Mouse (Mus musculus): ENCODE measurements around the gene Saal1. TPM values are rescaled to one million over a fixed set of nuclear protein-coding genes. Genes with fewer than 3 reads are reported as not detected.
"Not testable (repeated sequence)": the region's sequence is repeated elsewhere in the genome, so short reads cannot be mapped to it uniquely, and the experiment has no call there.

Gene Saal1
- total RNA-seq, 1 experiment = 15.6 TPM

- TF ChIP-seq ZC3H11A (IDR thresholded peaks at IDR 0.05; ENCODE audit: borderline replicate concordance, low read depth, low read length) = no peak
- no peak for TF ChIP-seq HCFC1 (IDR thresholded peaks at IDR 0.05; ENCODE audit: borderline replicate concordance, insufficient read depth, low read length)
- no peak for TF ChIP-seq CHD2 (IDR thresholded peaks at IDR 0.05; ENCODE audit: low read depth, low read length)
- TF ChIP-seq ZNF384 (IDR thresholded peaks at IDR 0.05; ENCODE audit: low read depth, low read length) = no peak
- TF ChIP-seq MAFK (IDR thresholded peaks at IDR 0.05; ENCODE audit: insufficient read depth, low read depth, low read length) = no peak
Measured at GRCm38 (mm10) chr7:46700521-46701025, 9.9 kb downstream of the Saal1 start.

GRCm38 (mm10) chr7:46696754-46697153 is 13.7 kb downstream of the Saal1 start:
- H3K4me1 ChIP-seq (ENCODE audit: control insufficient read depth in 2 of 2, insufficient read depth in 2 of 2, low read length in 2 of 2, poor library complexity in 1 of 2) = peaks cover 0 to 4% of the 10 kb centered on the region in 2 experiments; a peak in 1 of 4 replicates
- in situ Hi-C loops (cut with MboI; ENCODE audit: low sequenced_read_pairs in 2 of 2, unreplicated experiment in 2 of 2) = no loop called here

More at GRCm38 (mm10) chr7:46700521-46701025, 9.9 kb downstream of the Saal1 start:
- H3K27ac ChIP-seq (ENCODE audit: insufficient read depth, low read depth, low read length, poor library complexity, severe bottlenecking) = no peak overlapping the region
- no peak overlapping the region for H3K4me3 ChIP-seq (ENCODE audit: insufficient read depth in 1 of 2, low read depth in 1 of 2, low read length in 2 of 2, poor library complexity in 1 of 2, severe bottlenecking in 1 of 2)
- no peaks in the 10 kb centered on the region for H3K9me3 ChIP-seq (ENCODE audit: control insufficient read depth, insufficient read depth, low read depth, low read length)
- peaks cover 44% of the 10 kb centered on the region for H3K36me3 ChIP-seq (ENCODE audit: control insufficient read depth, insufficient read depth, low read length, poor library complexity, severe bottlenecking)
- no peak overlapping the region for H3K9ac ChIP-seq (ENCODE audit: insufficient read depth, low read depth, low read length, poor library complexity, severe bottlenecking)
- DNase-seq (ENCODE audit: low read depth, low spot score) = no peak
- H3K4me1 ChIP-seq (ENCODE audit: control insufficient read depth in 2 of 2, insufficient read depth in 2 of 2, low read length in 2 of 2, poor library complexity in 1 of 2) = peaks cover 0 to 4% of the 10 kb centered on the region in 2 experiments; a peak in 1 of 4 replicates
- in situ Hi-C loops (cut with MboI; ENCODE audit: low sequenced_read_pairs in 2 of 2, unreplicated experiment in 2 of 2) = no loop called here

GRCm38 (mm10) chr7:46686827-46687226 is 23.7 kb downstream of the Saal1 start:
- Histone ChIP-seq H3K4me1 (ENCODE audit: control insufficient read depth in 2 of 2, insufficient read depth in 2 of 2, low read length in 2 of 2, poor library complexity in 1 of 2) (peaks cover 0 to 4% of the 10 kb centered on the region in 2 experiments; a peak in 2 of 4 replicates), H3K27ac (ENCODE audit: insufficient read depth, low read depth, low read length, poor library complexity, severe bottlenecking) (no peak overlapping the region), H3K9me3 (ENCODE audit: control insufficient read depth, insufficient read depth, low read depth, low read length) (no peaks in the 10 kb centered on the region), H3K4me3 (ENCODE audit: insufficient read depth in 1 of 2, low read depth in 1 of 2, low read length in 2 of 2, poor library complexity in 1 of 2, severe bottlenecking in 1 of 2) (no peak overlapping the region), H3K36me3 (ENCODE audit: control insufficient read depth, insufficient read depth, low read length, poor library complexity, severe bottlenecking) (peaks cover 5% of the 10 kb centered on the region), H3K9ac (ENCODE audit: insufficient read depth, low read depth, low read length, poor library complexity, severe bottlenecking) (no peak overlapping the region)
- in situ Hi-C loops (cut with MboI; ENCODE audit: low sequenced_read_pairs in 2 of 2, unreplicated experiment in 2 of 2) = no loop called here
- no peak for DNase-seq (ENCODE audit: low read depth, low spot score)
- no peak for TF ChIP-seq ZNF384 (IDR thresholded peaks at IDR 0.05; ENCODE audit: low read depth, low read length)
- no peak for TF ChIP-seq MAFK (IDR thresholded peaks at IDR 0.05; ENCODE audit: insufficient read depth, low read depth, low read length)
- TF ChIP-seq CHD2 (IDR thresholded peaks at IDR 0.05; ENCODE audit: low read depth, low read length) = no peak
- TF ChIP-seq HCFC1 (IDR thresholded peaks at IDR 0.05; ENCODE audit: borderline replicate concordance, insufficient read depth, low read length) = no peak
- TF ChIP-seq ZC3H11A (IDR thresholded peaks at IDR 0.05; ENCODE audit: borderline replicate concordance, low read depth, low read length) = no peak

More at GRCm38 (mm10) chr7:46696754-46697153, 13.7 kb downstream of the Saal1 start:
- Histone ChIP-seq H3K4me3 (ENCODE audit: insufficient read depth in 1 of 2, low read depth in 1 of 2, low read length in 2 of 2, poor library complexity in 1 of 2, severe bottlenecking in 1 of 2) (no peak overlapping the region), H3K36me3 (ENCODE audit: control insufficient read depth, insufficient read depth, low read length, poor library complexity, severe bottlenecking) (peaks cover 30% of the 10 kb centered on the region), H3K9me3 (ENCODE audit: control insufficient read depth, insufficient read depth, low read depth, low read length) (no peaks in the 10 kb centered on the region), H3K9ac (ENCODE audit: insufficient read depth, low read depth, low read length, poor library complexity, severe bottlenecking) (no peak overlapping the region), H3K27ac (ENCODE audit: insufficient read depth, low read depth, low read length, poor library complexity, severe bottlenecking) (no peak overlapping the region)
- TF ChIP-seq CHD2 (IDR thresholded peaks at IDR 0.05; ENCODE audit: low read depth, low read length) (no peak), ZNF384 (IDR thresholded peaks at IDR 0.05; ENCODE audit: low read depth, low read length) (no peak), ZC3H11A (IDR thresholded peaks at IDR 0.05; ENCODE audit: borderline replicate concordance, low read depth, low read length) (no peak), MAFK (IDR thresholded peaks at IDR 0.05; ENCODE audit: insufficient read depth, low read depth, low read length) (no peak), HCFC1 (IDR thresholded peaks at IDR 0.05; ENCODE audit: borderline replicate concordance, insufficient read depth, low read length) (no peak)
- no peak for DNase-seq (ENCODE audit: low read depth, low spot score)

DNA sequence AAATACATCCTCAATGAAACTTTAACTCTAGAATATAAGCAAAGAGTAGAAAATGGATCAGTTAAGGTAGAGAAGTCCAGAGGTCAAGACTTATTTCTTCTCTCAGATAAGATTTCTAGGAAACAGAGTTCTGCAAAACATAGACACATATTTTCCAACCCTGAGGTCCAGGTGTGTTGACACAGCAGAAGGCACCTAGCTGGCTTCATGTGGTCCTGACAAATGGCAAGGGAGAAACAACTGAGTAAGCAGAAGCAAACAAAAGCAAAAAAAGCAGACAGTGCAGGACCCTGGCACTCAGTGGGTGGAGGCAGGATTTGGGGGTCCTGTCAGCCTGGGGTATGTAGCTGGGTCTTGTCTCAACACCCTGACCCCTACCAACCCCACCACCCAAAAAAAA is 29.7 kb downstream of the Saal1 start:
- no peak for TF ChIP-seq MAFK (IDR thresholded peaks at IDR 0.05; ENCODE audit: insufficient read depth, low read depth, low read length)
- TF ChIP-seq ZC3H11A (IDR thresholded peaks at IDR 0.05; ENCODE audit: borderline replicate concordance, low read depth, low read length) = no peak
- TF ChIP-seq HCFC1 (IDR thresholded peaks at IDR 0.05; ENCODE audit: borderline replicate concordance, insufficient read depth, low read length) = no peak
- TF ChIP-seq CHD2 (IDR thresholded peaks at IDR 0.05; ENCODE audit: low read depth, low read length) = no peak
- no peak for TF ChIP-seq ZNF384 (IDR thresholded peaks at IDR 0.05; ENCODE audit: low read depth, low read length)
- Histone ChIP-seq H3K9me3 (ENCODE audit: control insufficient read depth, insufficient read depth, low read depth, low read length) (no peaks in the 10 kb centered on the region), H3K4me1 (ENCODE audit: control insufficient read depth in 2 of 2, insufficient read depth in 2 of 2, low read length in 2 of 2, poor library complexity in 1 of 2) (no peaks in the 10 kb centered on the region), H3K9ac (ENCODE audit: insufficient read depth, low read depth, low read length, poor library complexity, severe bottlenecking) (no peak overlapping the region), H3K4me3 (ENCODE audit: insufficient read depth in 1 of 2, low read depth in 1 of 2, low read length in 2 of 2, poor library complexity in 1 of 2, severe bottlenecking in 1 of 2) (no peak overlapping the region), H3K27ac (ENCODE audit: insufficient read depth, low read depth, low read length, poor library complexity, severe bottlenecking) (no peak overlapping the region), H3K36me3 (ENCODE audit: control insufficient read depth, insufficient read depth, low read length, poor library complexity, severe bottlenecking) (no peaks in the 10 kb centered on the region)
- in situ Hi-C loops (cut with MboI; ENCODE audit: low sequenced_read_pairs in 2 of 2, unreplicated experiment in 2 of 2) = no loop called here
- no peak for DNase-seq (ENCODE audit: low read depth, low spot score)

GRCm38 (mm10) chr7:46679044-46679443 is 31.4 kb downstream of the Saal1 start:
- in situ Hi-C loops (cut with MboI; ENCODE audit: low sequenced_read_pairs in 2 of 2, unreplicated experiment in 2 of 2); H3K27ac ChIP-seq (ENCODE audit: insufficient read depth, low read depth, low read length, poor library complexity, severe bottlenecking); H3K9ac ChIP-seq (ENCODE audit: insufficient read depth, low read depth, low read length, poor library complexity, severe bottlenecking); H3K9me3 ChIP-seq (ENCODE audit: control insufficient read depth, insufficient read depth, low read depth, low read length); H3K4me1 ChIP-seq (ENCODE audit: control insufficient read depth in 2 of 2, insufficient read depth in 2 of 2, low read length in 2 of 2, poor library complexity in 1 of 2); H3K4me3 ChIP-seq (ENCODE audit: insufficient read depth in 1 of 2, low read depth in 1 of 2, low read length in 2 of 2, poor library complexity in 1 of 2, severe bottlenecking in 1 of 2); H3K36me3 ChIP-seq (ENCODE audit: control insufficient read depth, insufficient read depth, low read length, poor library complexity, severe bottlenecking); DNase-seq (ENCODE audit: low read depth, low spot score): not testable (repeated sequence)
